In genomic region chr10:81366477-81367206, GRCm38 (mm10) we compare ENCODE assay signal across 10 mouse cellular contexts. TPM values are rescaled to one million over a fixed set of nuclear protein-coding genes. Genes with fewer than 3 reads are reported as not detected.
DNase-seq lines count a peak whose midpoint lies in the region; ATAC-seq and TF ChIP-seq lines count a peak whose summit lies in the region.
"Had no signal": no experiment of that assay in that cellular context is flagged by ENCODE, and none has a peak within 500 bp of the region (broad histone marks: within the 10 kb centered on the region; RNA-seq: fewer than 3 reads in every experiment).

No protein-coding gene starts in this region.

- no peak overlapping the region for H3K9ac ChIP-seq in hindbrain, embryonic 14.5 days
- H3K9ac ChIP-seq in neural tube, embryonic 13.5 days = no peak overlapping the region
- no peak overlapping the region for H3K9ac ChIP-seq in intestine, postnatal 0 days (ENCODE audit: low read depth, low read length)
- H3K9ac ChIP-seq in stomach, postnatal 0 days (ENCODE audit: low read length) = no peak overlapping the region
- H3K9ac ChIP-seq: lung, embryonic 14.5 days had no signal

- H3K27me3 ChIP-seq in hindbrain, embryonic 10.5 days (ENCODE audit: insufficient read depth, poor library complexity, severe bottlenecking) = peaks cover 38% of the 10 kb centered on the region
- peaks cover 21% of the 10 kb centered on the region for H3K27me3 ChIP-seq in hindbrain, embryonic 14.5 days (ENCODE audit: control insufficient read depth, insufficient read depth, low read length)
- peaks cover 32% of the 10 kb centered on the region for H3K27me3 ChIP-seq in neural tube, embryonic 13.5 days
- no peaks in the 10 kb centered on the region for H3K27me3 ChIP-seq in intestine, postnatal 0 days (replicated peaks; ENCODE audit: control insufficient read depth, insufficient read depth, low read length)
- no peaks in the 10 kb centered on the region for H3K27me3 ChIP-seq in stomach, postnatal 0 days (ENCODE audit: control insufficient read depth, insufficient read depth, low read length)

- no peak for DNase-seq in hindbrain, embryonic 10.5 days (ENCODE audit: low spot score)
- DNase-seq in hindbrain, embryonic 14.5 days (ENCODE audit: low spot score) = no peak
- no peak for DNase-seq in neural tube, embryonic 10.5 days (ENCODE audit: extremely low spot score, low spot score)
- DNase-seq in stomach, postnatal 0 days (ENCODE audit: low spot score) = no peak
- DNase-seq in left cerebral cortex, adult 11 months (ENCODE audit: low spot score) = no peak
- no peak for DNase-seq in spleen, postnatal 14 days (ENCODE audit: low spot score in 2 of 2)
- DNase-seq: thymus, adult 18-20 months had no signal

- 79% methylated on average over 6 of the region's 6 CpGs for WGBS in hindbrain, embryonic 10.5 days
- 78% methylated on average over 6 of the region's 6 CpGs for WGBS in hindbrain, embryonic 14.5 days
- 80% methylated on average over 6 of the region's 6 CpGs for WGBS in neural tube, embryonic 13.5 days
- WGBS in intestine, postnatal 0 days = 55% methylated on average over 6 of the region's 6 CpGs
- 69% methylated on average over 6 of the region's 6 CpGs for WGBS in stomach, postnatal 0 days

- no peaks in the 10 kb centered on the region for H3K9me3 ChIP-seq in hindbrain, embryonic 10.5 days
- H3K9me3 ChIP-seq in hindbrain, embryonic 14.5 days (ENCODE audit: control insufficient read depth, low read length) = no peaks in the 10 kb centered on the region
- no peaks in the 10 kb centered on the region for H3K9me3 ChIP-seq in neural tube, embryonic 13.5 days
- H3K9me3 ChIP-seq in intestine, postnatal 0 days (ENCODE audit: control insufficient read depth) = no peaks in the 10 kb centered on the region
- H3K9me3 ChIP-seq in stomach, postnatal 0 days (ENCODE audit: control insufficient read depth, low read length) = no peaks in the 10 kb centered on the region

- no peak for TF ChIP-seq EP300 in stomach, postnatal 0 days (optimal IDR thresholded peaks at IDR 0.05)

- peak overlapping the region; percentile 70 for H3K27ac ChIP-seq in hindbrain, embryonic 10.5 days
- no peak overlapping the region for H3K27ac ChIP-seq in hindbrain, embryonic 14.5 days
- H3K27ac ChIP-seq in neural tube, embryonic 13.5 days (replicated peaks) = peak overlapping the region; percentile 38; the same call in 1 of the 2 replicates
- peak overlapping the region; percentile 47; the same call in 1 of the 2 replicates for H3K27ac ChIP-seq in intestine, postnatal 0 days (ENCODE audit: low read depth, low read length)
- H3K27ac ChIP-seq in stomach, postnatal 0 days (replicated peaks) = peak overlapping the region; percentile 82

- no peak overlapping the region for H3K4me2 ChIP-seq in hindbrain, embryonic 14.5 days (replicated peaks)
- H3K4me2 ChIP-seq in neural tube, embryonic 13.5 days = no peak overlapping the region
- no peak overlapping the region for H3K4me2 ChIP-seq in intestine, postnatal 0 days (replicated peaks; ENCODE audit: low read depth)
- H3K4me2 ChIP-seq in stomach, postnatal 0 days (replicated peaks; ENCODE audit: low read depth) = no peak overlapping the region
- H3K4me2 ChIP-seq: lung, embryonic 14.5 days had no signal

- no peak for ATAC-seq in hindbrain, embryonic 14.5 days (ENCODE audit: low FRiP score)
- no peak for ATAC-seq in neural tube, embryonic 13.5 days (ENCODE audit: low read depth)
- peak; percentile 9 for ATAC-seq in intestine, postnatal 0 days
- no peak; the same call in 1 of the 2 replicates for ATAC-seq in stomach, postnatal 0 days (ENCODE audit: low FRiP score, low TSS enrichment)

- peaks cover 72% of the 10 kb centered on the region for H3K36me3 ChIP-seq in hindbrain, embryonic 10.5 days
- H3K36me3 ChIP-seq in hindbrain, embryonic 14.5 days (replicated peaks; ENCODE audit: control insufficient read depth, insufficient read depth) = peaks cover 56% of the 10 kb centered on the region
- peaks cover 61% of the 10 kb centered on the region for H3K36me3 ChIP-seq in neural tube, embryonic 13.5 days
- peaks cover 70% of the 10 kb centered on the region for H3K36me3 ChIP-seq in intestine, postnatal 0 days (ENCODE audit: control insufficient read depth, insufficient read depth)
- H3K36me3 ChIP-seq in stomach, postnatal 0 days (ENCODE audit: control insufficient read depth, insufficient read depth, low read length) = peaks cover 38% of the 10 kb centered on the region

- H3K4me1 ChIP-seq in hindbrain, embryonic 10.5 days (replicated peaks) = peaks cover 70% of the 10 kb centered on the region
- H3K4me1 ChIP-seq in hindbrain, embryonic 14.5 days (replicated peaks; ENCODE audit: control insufficient read depth, insufficient read depth, low read length) = peaks cover 18% of the 10 kb centered on the region
- H3K4me1 ChIP-seq in neural tube, embryonic 13.5 days (replicated peaks) = peaks cover 46% of the 10 kb centered on the region
- H3K4me1 ChIP-seq in intestine, postnatal 0 days (replicated peaks; ENCODE audit: control insufficient read depth, insufficient read depth, low read length) = peaks cover 34% of the 10 kb centered on the region
- H3K4me1 ChIP-seq in stomach, postnatal 0 days (replicated peaks; ENCODE audit: control insufficient read depth, insufficient read depth) = peaks cover 4% of the 10 kb centered on the region; the same call in 1 of the 2 replicates

- no peak overlapping the region for H3K4me3 ChIP-seq in hindbrain, embryonic 10.5 days
- H3K4me3 ChIP-seq in hindbrain, embryonic 14.5 days (replicated peaks; ENCODE audit: low read length) = no peak overlapping the region
- no peak overlapping the region for H3K4me3 ChIP-seq in neural tube, embryonic 13.5 days
- H3K4me3 ChIP-seq in intestine, postnatal 0 days (ENCODE audit: low read depth, low read length) = no peak overlapping the region
- H3K4me3 ChIP-seq in stomach, postnatal 0 days (ENCODE audit: low read depth, low read length) = no peak overlapping the region

- no peak for TF ChIP-seq CTCF in intestine, postnatal 0 days (IDR thresholded peaks at IDR 0.05; ENCODE audit: low read depth)
- TF ChIP-seq CTCF in stomach, postnatal 0 days (IDR thresholded peaks at IDR 0.05; ENCODE audit: low read depth) = no peak

RNA-seq across cellular contexts. Expression of gene 4930404N11Rik, which starts 1.0 kb away (rescaled TPM):
- polyA plus RNA-seq in hindbrain, embryonic 10.5 days (2016; fragmentation: Nextera tagmentation; extraction: Ambion mirVana) = 0.61 and 0.62 TPM in 2 replicates
- 0.30 and 0.59 TPM in 2 replicates for polyA plus RNA-seq in hindbrain, embryonic 14.5 days (2014; fragmentation: Nextera tagmentation; extraction: Ambion mirVana)
- 0.68 and 0.87 TPM in 2 replicates for polyA plus RNA-seq in neural tube, embryonic 13.5 days (2015; fragmentation: Nextera tagmentation; extraction: Ambion mirVana)
- 0.85 and 1.5 TPM in 2 replicates for polyA plus RNA-seq in intestine, postnatal 0 days (2015; fragmentation: Nextera tagmentation; extraction: Ambion mirVana)
- polyA plus RNA-seq in stomach, postnatal 0 days (2015; fragmentation: Nextera tagmentation; extraction: Ambion mirVana) = 16.5 and 17.5 TPM in 2 replicates

RNA-seq across cellular contexts. Expression of gene Mfsd12, which starts 9.4 kb away (rescaled TPM):
- 9.2 and 12.9 TPM in 2 replicates for polyA plus RNA-seq in hindbrain, embryonic 10.5 days (2016; fragmentation: Nextera tagmentation; extraction: Ambion mirVana)
- 7.8 and 10.0 TPM in 2 replicates for polyA plus RNA-seq in hindbrain, embryonic 14.5 days (2014; fragmentation: Nextera tagmentation; extraction: Ambion mirVana)
- polyA plus RNA-seq in neural tube, embryonic 13.5 days (2015; fragmentation: Nextera tagmentation; extraction: Ambion mirVana) = 16.5 and 17.8 TPM in 2 replicates
- 29.6 and 32.8 TPM in 2 replicates for polyA plus RNA-seq in intestine, postnatal 0 days (2015; fragmentation: Nextera tagmentation; extraction: Ambion mirVana)
- 7.4 and 7.9 TPM in 2 replicates for polyA plus RNA-seq in stomach, postnatal 0 days (2015; fragmentation: Nextera tagmentation; extraction: Ambion mirVana)

RNA-seq across cellular contexts. Expression of gene Fzr1, which starts 11.7 kb away (rescaled TPM):
- polyA plus RNA-seq in hindbrain, embryonic 10.5 days (2016; fragmentation: Nextera tagmentation; extraction: Ambion mirVana) = 138 and 143 TPM in 2 replicates
- 119 and 125 TPM in 2 replicates for polyA plus RNA-seq in hindbrain, embryonic 14.5 days (2014; fragmentation: Nextera tagmentation; extraction: Ambion mirVana)
- polyA plus RNA-seq in neural tube, embryonic 13.5 days (2015; fragmentation: Nextera tagmentation; extraction: Ambion mirVana) = 105 and 112 TPM in 2 replicates
- 40.8 and 45.2 TPM in 2 replicates for polyA plus RNA-seq in intestine, postnatal 0 days (2015; fragmentation: Nextera tagmentation; extraction: Ambion mirVana)
- 51.4 and 51.6 TPM in 2 replicates for polyA plus RNA-seq in stomach, postnatal 0 days (2015; fragmentation: Nextera tagmentation; extraction: Ambion mirVana)

RNA-seq across cellular contexts. Expression of gene Hmg20b, which starts 16.4 kb away (rescaled TPM):
- polyA plus RNA-seq in hindbrain, embryonic 10.5 days (2016; fragmentation: Nextera tagmentation; extraction: Ambion mirVana) = 111 and 128 TPM in 2 replicates
- polyA plus RNA-seq in hindbrain, embryonic 14.5 days (2014; fragmentation: Nextera tagmentation; extraction: Ambion mirVana) = 29.0 and 34.0 TPM in 2 replicates
- 46.5 and 51.5 TPM in 2 replicates for polyA plus RNA-seq in neural tube, embryonic 13.5 days (2015; fragmentation: Nextera tagmentation; extraction: Ambion mirVana)
- 99.8 and 111 TPM in 2 replicates for polyA plus RNA-seq in intestine, postnatal 0 days (2015; fragmentation: Nextera tagmentation; extraction: Ambion mirVana)
- polyA plus RNA-seq in stomach, postnatal 0 days (2015; fragmentation: Nextera tagmentation; extraction: Ambion mirVana) = 72.2 and 77.9 TPM in 2 replicates

RNA-seq across cellular contexts. Expression of gene Dohh, which starts 17.6 kb away (rescaled TPM):
- polyA plus RNA-seq in hindbrain, embryonic 10.5 days (2016; fragmentation: Nextera tagmentation; extraction: Ambion mirVana) = 95.8 and 98.2 TPM in 2 replicates
- 68.9 TPM in 2 replicates for polyA plus RNA-seq in hindbrain, embryonic 14.5 days (2014; fragmentation: Nextera tagmentation; extraction: Ambion mirVana)
- polyA plus RNA-seq in neural tube, embryonic 13.5 days (2015; fragmentation: Nextera tagmentation; extraction: Ambion mirVana) = 72.2 and 75.2 TPM in 2 replicates
- polyA plus RNA-seq in intestine, postnatal 0 days (2015; fragmentation: Nextera tagmentation; extraction: Ambion mirVana) = 54.0 and 59.4 TPM in 2 replicates
- polyA plus RNA-seq in stomach, postnatal 0 days (2015; fragmentation: Nextera tagmentation; extraction: Ambion mirVana) = 59.4 and 63.0 TPM in 2 replicates
